Mouse (Mus musculus): ENCODE results near the gene Cox8a.

DNA sequence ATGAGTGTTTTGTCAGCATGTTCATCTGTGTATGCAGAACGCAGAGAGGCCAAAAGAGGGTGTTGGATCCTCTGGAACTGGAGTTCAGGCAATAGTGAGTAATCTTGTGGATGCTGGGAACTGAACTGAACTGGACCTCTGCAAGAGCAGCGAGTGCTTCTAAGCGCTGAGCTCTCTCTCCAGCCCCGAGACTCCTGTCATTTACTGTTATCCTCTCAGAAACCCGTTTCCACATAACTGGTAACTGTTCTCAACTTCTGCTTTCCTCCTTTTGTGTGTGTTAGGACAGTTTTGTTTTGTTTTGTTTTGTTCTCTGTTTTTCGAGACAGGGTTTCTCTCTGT is 481 bp upstream of the Cox8a start:
- TF ChIP-seq CTCF (IDR thresholded peaks at IDR 0.05; ENCODE audit: borderline replicate concordance, control insufficient read depth, extremely low read depth, insufficient read depth, low read length, poor library complexity) (no peak), POLR2A (IDR thresholded peaks at IDR 0.05; ENCODE audit: control insufficient read depth, extremely low read depth, insufficient read depth, low read length, poor library complexity) (no peak)

Measured in thymus, adult 2 months (tissue).